Comparison of ENCODE assay signal across 19 mouse cellular contexts in the genomic region with DNA sequence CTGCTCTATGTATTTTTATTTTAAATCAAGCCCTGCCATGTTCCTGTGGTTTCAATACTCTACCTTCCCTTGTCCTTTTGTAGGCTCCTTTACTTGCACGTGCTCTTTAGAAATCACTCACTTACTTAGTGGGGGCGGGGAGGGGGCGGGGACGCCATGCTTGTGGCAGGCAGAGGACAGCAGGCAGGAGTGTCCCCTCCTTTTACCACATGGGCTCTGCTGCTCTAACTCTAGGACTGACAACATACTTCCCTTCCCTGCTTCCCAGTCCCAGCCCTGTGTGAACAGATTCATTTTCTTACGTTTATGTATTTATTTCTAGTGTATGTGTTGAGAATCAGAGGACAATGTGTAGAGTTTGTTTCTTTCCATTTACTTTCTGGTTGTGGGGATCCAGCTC.
DNase-seq lines count a peak whose midpoint lies in the region; ATAC-seq and TF ChIP-seq lines count a peak whose summit lies in the region.
"Had no signal": no experiment of that assay in that cellular context is flagged by ENCODE, and none has a peak within 500 bp of the region (broad histone marks: within the 10 kb centered on the region; RNA-seq: fewer than 3 reads in every experiment).

No protein-coding gene starts in this region.

- no peaks in the 10 kb centered on the region for H3K27me3 ChIP-seq in lung, embryonic 14.5 days (ENCODE audit: insufficient read depth, low read length)
- no peaks in the 10 kb centered on the region for H3K27me3 ChIP-seq in embryonic facial prominence, embryonic 13.5 days
- no peaks in the 10 kb centered on the region for H3K27me3 ChIP-seq in stomach, postnatal 0 days (ENCODE audit: control insufficient read depth, insufficient read depth, low read length)
- no peaks in the 10 kb centered on the region for H3K27me3 ChIP-seq in heart, adult 2 months (ENCODE audit: control insufficient read depth, insufficient read depth, low read length)
- no peaks in the 10 kb centered on the region for H3K27me3 ChIP-seq in heart, embryonic 12.5 days (replicated peaks)
- H3K27me3 ChIP-seq: hindbrain, embryonic 15.5 days; limb, embryonic 12.5 days; liver, embryonic 13.5 days had no signal

- no peak overlapping the region for H3K4me2 ChIP-seq in lung, embryonic 14.5 days
- no peak overlapping the region for H3K4me2 ChIP-seq in embryonic facial prominence, embryonic 13.5 days
- H3K4me2 ChIP-seq in stomach, postnatal 0 days (replicated peaks; ENCODE audit: low read depth) = no peak overlapping the region
- H3K4me2 ChIP-seq in heart, embryonic 12.5 days = no peak overlapping the region
- H3K4me2 ChIP-seq: hindbrain, embryonic 15.5 days; limb, embryonic 12.5 days; liver, embryonic 13.5 days; midbrain, embryonic 11.5 days had no signal

- no peaks in the 10 kb centered on the region for H3K79me2 ChIP-seq in heart, adult 2 months (replicated peaks; ENCODE audit: control insufficient read depth, insufficient read depth, low read length)

- no peak for TF ChIP-seq CTCF in lung, embryonic 14.5 days (IDR thresholded peaks at IDR 0.05; ENCODE audit: low read depth)
- no peak for TF ChIP-seq CTCF in stomach, postnatal 0 days (IDR thresholded peaks at IDR 0.05; ENCODE audit: low read depth)
- no peak for TF ChIP-seq CTCF in heart, adult 2 months (IDR thresholded peaks at IDR 0.05)

- intact Hi-C loops in heart, adult 2 months (cut with DNase I) = no loop called here

- ATAC-seq in lung, embryonic 14.5 days (ENCODE audit: insufficient read depth) = peak; percentile 49; the same call in 1 of the 2 replicates
- no peak for ATAC-seq in embryonic facial prominence, embryonic 13.5 days (ENCODE audit: insufficient number of reproducible peaks, insufficient read depth, low FRiP score, low TSS enrichment, low read depth)
- no peak for ATAC-seq in stomach, postnatal 0 days (ENCODE audit: low FRiP score, low TSS enrichment)
- no peak for ATAC-seq in heart, embryonic 12.5 days (ENCODE audit: insufficient number of reproducible peaks, low FRiP score)

- no peak overlapping the region for H3K9ac ChIP-seq in lung, embryonic 14.5 days
- H3K9ac ChIP-seq in embryonic facial prominence, embryonic 13.5 days = no peak overlapping the region
- H3K9ac ChIP-seq in stomach, postnatal 0 days (ENCODE audit: low read length) = no peak overlapping the region
- H3K9ac ChIP-seq in heart, adult 2 months (ENCODE audit: low read depth, low read length) = no peak overlapping the region
- no peak overlapping the region for H3K9ac ChIP-seq in heart, embryonic 12.5 days
- H3K9ac ChIP-seq: hindbrain, embryonic 15.5 days; limb, embryonic 12.5 days; liver, embryonic 13.5 days had no signal

- H3K36me3 ChIP-seq in lung, embryonic 14.5 days (ENCODE audit: insufficient read depth) = peaks cover 10% of the 10 kb centered on the region
- H3K36me3 ChIP-seq in embryonic facial prominence, embryonic 13.5 days = peaks cover 23% of the 10 kb centered on the region
- peaks cover 2% of the 10 kb centered on the region; the same call in 1 of the 2 replicates for H3K36me3 ChIP-seq in stomach, postnatal 0 days (ENCODE audit: control insufficient read depth, insufficient read depth, low read length)
- peaks cover 1% of the 10 kb centered on the region; the same call in 1 of the 2 replicates for H3K36me3 ChIP-seq in heart, adult 2 months (ENCODE audit: control insufficient read depth, insufficient read depth, low read length)
- peaks cover 17% of the 10 kb centered on the region; the same call in 1 of the 2 replicates for H3K36me3 ChIP-seq in heart, embryonic 12.5 days

- no peaks in the 10 kb centered on the region for H3K4me1 ChIP-seq in lung, embryonic 14.5 days (ENCODE audit: insufficient read depth)
- H3K4me1 ChIP-seq in embryonic facial prominence, embryonic 13.5 days = peaks cover 7% of the 10 kb centered on the region; the same call in 1 of the 2 replicates
- H3K4me1 ChIP-seq in stomach, postnatal 0 days (replicated peaks; ENCODE audit: control insufficient read depth, insufficient read depth) = no peaks in the 10 kb centered on the region
- no peaks in the 10 kb centered on the region for H3K4me1 ChIP-seq in heart, adult 2 months (ENCODE audit: control insufficient read depth, insufficient read depth, low read length)
- H3K4me1 ChIP-seq in heart, embryonic 12.5 days (replicated peaks) = peaks cover 3% of the 10 kb centered on the region
- H3K4me1 ChIP-seq: hindbrain, embryonic 15.5 days; limb, embryonic 12.5 days; liver, embryonic 13.5 days had no signal

- WGBS in lung, embryonic 14.5 days = 34% methylated on average over 5 of the region's 5 CpGs
- 24% methylated on average over 5 of the region's 5 CpGs for WGBS in embryonic facial prominence, embryonic 13.5 days
- 42% methylated on average over 5 of the region's 5 CpGs for WGBS in stomach, postnatal 0 days
- WGBS in heart, adult 2 months = 61% methylated on average over 5 of the region's 5 CpGs
- WGBS in heart, embryonic 12.5 days = 44% methylated on average over 5 of the region's 5 CpGs

- no peak overlapping the region for H3K4me3 ChIP-seq in lung, embryonic 14.5 days (ENCODE audit: low read depth, low read length)
- no peak overlapping the region for H3K4me3 ChIP-seq in embryonic facial prominence, embryonic 13.5 days
- H3K4me3 ChIP-seq in stomach, postnatal 0 days (ENCODE audit: low read depth, low read length) = no peak overlapping the region
- H3K4me3 ChIP-seq in heart, adult 2 months = no peak overlapping the region
- H3K4me3 ChIP-seq in heart, embryonic 12.5 days = no peak overlapping the region
- H3K4me3 ChIP-seq: erythroblast, embryonic 14.5 days; heart, embryonic 10.5 days; hindbrain, embryonic 15.5 days; limb, embryonic 12.5 days; liver, embryonic 13.5 days had no signal

- TF ChIP-seq POLR2A in heart, adult 2 months (IDR thresholded peaks at IDR 0.05; ENCODE audit: insufficient read depth, low read depth, low read length) = no peak

- TF ChIP-seq EP300 in stomach, postnatal 0 days (optimal IDR thresholded peaks at IDR 0.05) = no peak
- TF ChIP-seq EP300 in heart, adult 2 months (IDR thresholded peaks at IDR 0.05; ENCODE audit: insufficient read depth, low read depth, low read length) = no peak

- no peak overlapping the region for H3K27ac ChIP-seq in lung, embryonic 14.5 days (ENCODE audit: low read depth)
- H3K27ac ChIP-seq in embryonic facial prominence, embryonic 13.5 days = peak overlapping the region; percentile 52; the same call in 1 of the 2 replicates
- H3K27ac ChIP-seq in stomach, postnatal 0 days (replicated peaks) = peak overlapping the region; percentile 56
- H3K27ac ChIP-seq in heart, adult 2 months = no peak overlapping the region
- no peak overlapping the region for H3K27ac ChIP-seq in heart, embryonic 12.5 days (ENCODE audit: poor library complexity, severe bottlenecking)
- H3K27ac ChIP-seq: heart, embryonic 10.5 days; hindbrain, embryonic 15.5 days; limb, embryonic 12.5 days; liver, embryonic 13.5 days had no signal

- no peaks in the 10 kb centered on the region for H3K9me3 ChIP-seq in lung, embryonic 14.5 days (ENCODE audit: low read depth, low read length)
- no peaks in the 10 kb centered on the region for H3K9me3 ChIP-seq in embryonic facial prominence, embryonic 13.5 days
- H3K9me3 ChIP-seq in stomach, postnatal 0 days (ENCODE audit: control insufficient read depth, low read length) = no peaks in the 10 kb centered on the region
- no peaks in the 10 kb centered on the region for H3K9me3 ChIP-seq in heart, embryonic 12.5 days (replicated peaks)
- H3K9me3 ChIP-seq: G1E; heart, embryonic 10.5 days; hindbrain, embryonic 15.5 days; limb, embryonic 12.5 days; liver, embryonic 13.5 days had no signal

- no peak for DNase-seq in lung, embryonic 14.5 days
- no peak for DNase-seq in lung, adult 18-20 months
- peak; percentile 7 for DNase-seq in R1 (ENCODE audit: low read depth, low spot score)
- no peak for DNase-seq in stomach, postnatal 0 days (ENCODE audit: low spot score)
- no peak for DNase-seq in heart, adult 2 months
- DNase-seq: cerebellum, adult 18-20 months; gastrocnemius, postnatal 14 days; layer of hippocampus, adult 9-11 months; liver, embryonic 13.5 days; right cerebral cortex, postnatal 4 days; thymus, postnatal 36 days had no signal

Comparison
In these comparisons a context has a peak if more than half of its experiments do, and no peak if none do; other contexts are left out.
1. H3K27ac ChIP-seq: peak in embryonic facial prominence, embryonic 13.5 days (single experiment) and stomach, postnatal 0 days (single experiment); none in lung, embryonic 14.5 days (single experiment), heart, adult 2 months (single experiment) and heart, embryonic 12.5 days (single experiment).